Mouse (Mus musculus) C2C12 (cell line): ENCODE results near the gene Lrrc75b. TPM values are rescaled to one million over a fixed set of nuclear protein-coding genes. Genes with fewer than 3 reads are reported as not detected.

Experiments
- H3K27me3 ChIP-seq: one replicate; pipeline ENCODE4 v1.6.1; 2011; ENCODE audit not compliant: control insufficient read depth, insufficient read depth, insufficient read length
- H3K36me3 ChIP-seq: one replicate; pipeline ENCODE4 v1.6.1; 2011; ENCODE audit not compliant: control insufficient read depth, insufficient read depth
- H3K4me3 ChIP-seq: one replicate; pipeline ENCODE4 v1.5.1; 2011; ENCODE audit warnings: mild to moderate bottlenecking, control low read depth; ENCODE audit not compliant: poor library complexity, insufficient read depth, severe bottlenecking
- H3K79me2 ChIP-seq: one replicate; pipeline ENCODE4 v1.6.1; 2011; ENCODE audit not compliant: control insufficient read depth, insufficient read depth
- H3K79me3 ChIP-seq: one replicate; pipeline ENCODE4 v1.6.1; 2011; ENCODE audit warnings: low read depth, control low read depth
- H3ac ChIP-seq: one replicate; pipeline ENCODE3; 2011; ENCODE audit warnings: low read depth; ENCODE audit not compliant: control insufficient read depth, insufficient read length
- CEBPB ChIP-seq: IDR thresholded peaks from one replicate; pipeline ENCODE4 v1.6.1; 2011; ENCODE audit warnings: low read depth, mild to moderate bottlenecking, control low read depth, moderate library complexity
- CTCF ChIP-seq: IDR thresholded peaks from one replicate; pipeline ENCODE4 v1.5.1; 2011; ENCODE audit not compliant: control insufficient read depth, insufficient read depth, insufficient read length
- FOSL1 ChIP-seq: IDR thresholded peaks from one replicate; pipeline ENCODE4 v1.8.0; 2011; ENCODE audit warnings: mild to moderate bottlenecking, low read length; ENCODE audit not compliant: poor library complexity, insufficient read depth, severe bottlenecking
- MAX ChIP-seq: IDR thresholded peaks from one replicate; pipeline ENCODE4 v1.6.1; 2011; ENCODE audit warnings: mild to moderate bottlenecking, control low read depth
- MYOD1 ChIP-seq: IDR thresholded peaks from one replicate; pipeline ENCODE4 v1.6.1; 2011; ENCODE audit warnings: low read depth; ENCODE audit not compliant: control insufficient read depth, insufficient read length
- MYOG ChIP-seq: IDR thresholded peaks from one replicate; pipeline ENCODE4 v1.6.1; 2011; ENCODE audit not compliant: control insufficient read depth, insufficient read length; ENCODE audit errors: extremely low read depth
- USF1 ChIP-seq: IDR thresholded peaks from one replicate; pipeline ENCODE4 v1.6.1; 2011; ENCODE audit warnings: low read depth, mild to moderate bottlenecking, control low read depth, moderate library complexity
- long read RNA-seq, 2 experiments: library from polyadenylated mRNA; unstranded; transcript quantifications; one replicate each; pipeline ENCODE4 v2.0.0; 2019 to 2020
- polyA plus RNA-seq: library from polyadenylated mRNA; unstranded; fragments of >200 nt; fragmentation: generic; extraction: Trizol; gene quantifications from one replicate; pipeline ENCODE4 v1.2.1, GENCODE M21; 2012; ENCODE audit warnings: missing spikeins

The Lrrc75b gene
- polyA plus RNA-seq = 3.8 TPM
- long read RNA-seq, experiment 1, full-length matches to known transcripts = 1 of 1 reads
- long read RNA-seq, experiment 1, partial matches to known transcripts = 0 of 1 reads
- long read RNA-seq, experiment 1, other reads (novel, unspliced or antisense) = 0 of 1 reads
- long read RNA-seq, experiment 2, full-length matches to known transcripts = 7 of 7 reads
- long read RNA-seq, experiment 2, partial matches to known transcripts = 0 of 7 reads
- long read RNA-seq, experiment 2, other reads (novel, unspliced or antisense) = 0 of 7 reads

DNA sequence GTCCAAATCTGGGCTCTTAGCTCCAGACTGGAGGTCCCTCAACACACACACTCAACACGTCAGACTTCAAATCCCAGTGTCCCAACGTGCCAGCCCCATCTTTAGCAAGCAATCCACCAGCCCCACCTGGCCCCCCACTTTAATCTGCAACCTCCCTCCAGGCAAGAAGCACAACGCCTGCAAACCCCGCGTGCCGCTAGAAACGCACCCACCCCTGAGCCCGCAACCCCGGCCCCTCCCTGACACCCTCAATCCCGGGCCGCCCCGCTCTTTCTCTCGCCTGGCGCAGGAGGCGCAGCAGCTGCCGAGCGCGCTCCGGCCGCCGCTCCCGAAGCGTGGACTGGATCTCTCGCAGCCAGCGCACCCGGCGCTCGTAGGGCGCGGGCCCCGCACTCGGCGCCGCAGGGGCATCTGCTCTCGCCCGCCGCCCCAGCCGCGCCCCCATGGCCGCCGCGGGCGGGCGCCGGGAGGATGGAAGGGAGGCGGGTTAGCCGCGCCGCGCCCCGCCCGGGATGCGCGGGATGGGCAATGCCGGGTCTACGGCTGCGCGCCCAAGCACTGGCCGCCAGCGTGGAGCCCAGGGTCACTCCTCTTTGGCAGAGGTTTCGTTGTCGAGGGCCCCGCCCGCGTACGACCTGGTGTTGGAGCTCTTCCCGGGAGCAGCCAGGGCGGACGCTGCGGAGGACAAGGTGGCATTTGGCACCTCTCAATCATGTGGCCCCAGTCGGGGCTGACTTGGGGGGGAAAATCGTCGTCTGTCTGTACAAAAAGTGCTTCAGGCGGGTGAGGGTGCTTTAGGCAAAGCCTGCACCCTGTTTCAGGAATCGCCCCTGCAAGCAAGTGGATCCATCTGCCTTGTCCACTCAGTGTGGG lies at the start of gene Lrrc75b:
Lrrc75b (minus strand) TSS at position 655 of the 873 bp plus-strand sequence.
- Histone ChIP-seq H3K36me3 (peaks cover 9% of the 10 kb centered on the region), H3K27me3 (no peaks in the 10 kb centered on the region), H3K79me2 (no peaks in the 10 kb centered on the region), H3K4me3 (peak within 1 kb of the TSS; percentile 34), H3K79me3 (no peaks in the 10 kb centered on the region), H3ac (peak within 1 kb of the TSS; percentile 76)
- TF ChIP-seq CTCF (no peak), MYOG (no peak), FOSL1 (no peak)

GRCm38 (mm10) chr10:75608975-75609374 lies 48.8 kb upstream of the Lrrc75b start:
- TF ChIP-seq MYOG (no peak), CTCF (no peak), CEBPB (no peak), MAX (no peak), MYOD1 (no peak)
- no peaks in the 10 kb centered on the region for H3K79me2 ChIP-seq

DNA sequence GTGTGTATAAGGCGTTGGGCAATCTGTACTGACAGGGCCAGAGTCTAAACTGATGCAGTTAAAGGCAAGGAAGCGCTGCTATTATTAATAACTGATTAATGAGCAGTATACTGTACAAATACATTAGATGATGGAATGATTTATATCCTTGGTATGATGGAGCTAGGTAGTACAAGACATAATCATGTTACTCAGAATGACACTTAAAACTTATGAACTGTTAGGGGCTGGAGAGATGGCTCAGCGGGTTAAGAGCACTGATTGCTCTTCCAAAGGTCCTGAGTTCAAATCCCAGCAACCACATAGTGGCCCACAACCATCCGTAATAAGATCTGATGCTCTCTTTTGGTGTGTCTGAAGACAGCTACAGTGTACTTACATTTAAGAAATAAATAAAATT lies 47.1 kb upstream of the Lrrc75b start:
- H3K36me3 ChIP-seq = no peaks in the 10 kb centered on the region
- TF ChIP-seq MYOD1 (no peak), MAX (no peak), USF1 (no peak), FOSL1 (no peak), CEBPB (no peak), MYOG (no peak), CTCF (no peak)
- no peak overlapping the region for H3ac ChIP-seq
- H3K27me3 ChIP-seq = peaks cover 7% of the 10 kb centered on the region
- H3K79me2 ChIP-seq = no peaks in the 10 kb centered on the region
- no peaks in the 10 kb centered on the region for H3K79me3 ChIP-seq
- H3K4me3 ChIP-seq = no peak overlapping the region

More at GRCm38 (mm10) chr10:75608975-75609374, 48.8 kb upstream of the Lrrc75b start:
- no peaks in the 10 kb centered on the region for H3K36me3 ChIP-seq
- H3ac ChIP-seq = no peak overlapping the region
- H3K27me3 ChIP-seq = no peaks in the 10 kb centered on the region
- H3K79me3 ChIP-seq = no peaks in the 10 kb centered on the region
- H3K4me3 ChIP-seq = no peak overlapping the region

DNA sequence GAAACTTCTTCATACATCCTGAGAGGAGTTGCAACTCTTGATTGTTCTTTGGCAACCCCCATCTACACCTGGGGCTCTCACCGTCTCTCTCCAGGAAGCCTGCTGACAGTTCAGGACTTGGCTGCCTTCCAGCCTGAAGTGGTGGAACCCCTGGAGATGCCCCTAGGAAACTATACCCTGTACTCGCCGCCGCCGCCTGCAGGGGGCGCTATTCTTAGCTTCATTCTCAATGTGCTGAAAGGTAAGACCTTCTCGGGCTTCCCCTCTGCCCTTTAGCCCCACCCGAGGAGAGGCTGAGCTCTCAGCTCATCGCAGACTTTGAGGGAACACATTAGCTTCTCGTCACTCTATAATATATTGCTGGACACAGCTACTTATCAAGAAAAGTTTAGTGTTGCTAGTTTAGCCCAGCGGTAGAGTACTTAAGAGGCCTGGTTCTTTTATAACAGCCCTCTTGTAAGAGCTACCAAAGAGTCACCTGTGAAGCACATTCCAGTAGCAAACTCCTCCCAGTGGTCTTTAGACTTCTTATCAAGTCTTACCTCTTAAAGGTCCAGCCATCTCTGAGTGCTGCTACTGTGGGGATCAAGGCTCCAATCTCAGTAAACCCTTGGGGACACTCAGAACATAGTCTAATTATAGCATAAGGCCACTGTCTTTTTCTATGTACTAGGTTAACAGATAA lies 45.2 kb upstream of the Lrrc75b start:
- no peaks in the 10 kb centered on the region for H3K79me3 ChIP-seq
- no peaks in the 10 kb centered on the region for H3K36me3 ChIP-seq
- no peak overlapping the region for H3ac ChIP-seq
- H3K79me2 ChIP-seq = no peaks in the 10 kb centered on the region
- peaks cover 7% of the 10 kb centered on the region for H3K27me3 ChIP-seq
- no peak overlapping the region for H3K4me3 ChIP-seq
- TF ChIP-seq MYOD1 (no peak), USF1 (no peak), CTCF (no peak), CEBPB (no peak), FOSL1 (no peak), MYOG (no peak), MAX (no peak)

GRCm38 (mm10) chr10:75600189-75600730 lies 40.1 kb upstream of the Lrrc75b start:
- TF ChIP-seq FOSL1 (no peak), CTCF (no peak), MAX (no peak), MYOD1 (no peak), USF1 (no peak), MYOG (no peak), CEBPB (no peak)
- Histone ChIP-seq H3K27me3 (peaks cover 7% of the 10 kb centered on the region), H3K79me2 (no peaks in the 10 kb centered on the region), H3K79me3 (no peaks in the 10 kb centered on the region), H3K4me3 (no peak overlapping the region), H3ac (no peak overlapping the region), H3K36me3 (no peaks in the 10 kb centered on the region)
